Mouse (Mus musculus) hindbrain, embryonic 16.5 days (tissue): Measurements from ENCODE around the gene Ugt1a10. TPM values are rescaled to one million over a fixed set of nuclear protein-coding genes. Genes with fewer than 3 reads are reported as not detected.
"Not testable (repeated sequence)": the region's sequence is repeated elsewhere in the genome, so short reads cannot be mapped to it uniquely, and the experiment has no call there.

Experiments
- ATAC-seq: fragments of 200-750 bp; cut with Nextera tagmentation; 2 replicates; pipeline ENCODE4 v1.8.0; 2017; ENCODE audit warnings: moderate TSS enrichment, moderate library complexity
- H3K27ac ChIP-seq: fragments of 300-500 bp; sonication (generic); 2 replicates; pipeline ENCODE4 v1.5.1; 2014; ENCODE audit warnings: low read depth, mild to moderate bottlenecking, control low read depth, low read length, moderate library complexity
- H3K27me3 ChIP-seq: fragments of 300-500 bp; sonication (generic); replicated peaks from 2 replicates; pipeline ENCODE4 v1.6.1; 2014; ENCODE audit warnings: low read length; ENCODE audit not compliant: control insufficient read depth, insufficient read depth
- H3K36me3 ChIP-seq: fragments of 300-500 bp; sonication (generic); 2 replicates; pipeline ENCODE4 v1.6.1; 2014; ENCODE audit warnings: mild to moderate bottlenecking, low read length, moderate library complexity, mixed read lengths; ENCODE audit not compliant: control insufficient read depth, insufficient read depth
- H3K4me1 ChIP-seq: fragments of 300-500 bp; sonication (generic); 2 replicates; pipeline ENCODE4 v1.6.1; 2014; ENCODE audit warnings: low read depth, low read length; ENCODE audit not compliant: control insufficient read depth, insufficient read depth
- H3K4me2 ChIP-seq: fragments of 300-500 bp; sonication (generic); 2 replicates; pipeline ENCODE4 v1.6.1; 2014; ENCODE audit warnings: mild to moderate bottlenecking, low read length, control low read depth, moderate library complexity
- H3K4me3 ChIP-seq: fragments of 300-500 bp; sonication (generic); 2 replicates; pipeline ENCODE4 v1.5.1; 2014; ENCODE audit warnings: mild to moderate bottlenecking, low read length, control low read depth, moderate library complexity
- H3K9ac ChIP-seq: fragments of 300-500 bp; sonication (generic); 2 replicates; pipeline ENCODE4 v1.6.1; 2014; ENCODE audit warnings: low read depth, mild to moderate bottlenecking, control low read depth, low read length, moderate library complexity
- H3K9me3 ChIP-seq: fragments of 300-500 bp; sonication (generic); 2 replicates; pipeline ENCODE4 v1.6.1; 2014; ENCODE audit warnings: mild to moderate bottlenecking, low read length, moderate library complexity; ENCODE audit not compliant: control insufficient read depth
- WGBS: fragments of 180-500 bp; shearing (Covaris S2); extraction: QIAGEN DNeasy Blood & Tissue Kit; methylation state at CpG from one replicate; pipeline ENCODE4 v1.1.7; 2014; 5-methylcytosine and 5-hydroxymethylcytosine counted together
- polyA plus RNA-seq: library from polyadenylated mRNA; unstranded; fragments of >200 nt; fragmentation: Nextera tagmentation; extraction: Ambion mirVana; gene quantifications from 2 replicates; pipeline ENCODE4 v1.2.1, GENCODE M21; 2015

Ugt1a10 gene
- polyA plus RNA-seq, 1 experiment from 2014 or later = not detected

GRCm38 (mm10) chr1:88081670-88082069, 26.5 kb downstream of the Ugt1a10 start:
- no peaks in the 10 kb centered on the region for H3K36me3 ChIP-seq
- H3K9ac ChIP-seq = no peak overlapping the region
- WGBS = 100% methylated on average over 1 of the region's 1 CpGs
- no peak overlapping the region for H3K4me3 ChIP-seq
- H3K27me3 ChIP-seq = no peaks in the 10 kb centered on the region
- H3K4me1 ChIP-seq = no peaks in the 10 kb centered on the region
- no peaks in the 10 kb centered on the region for H3K9me3 ChIP-seq
- ATAC-seq = no peak
- no peak overlapping the region for H3K4me2 ChIP-seq
- H3K27ac ChIP-seq = no peak overlapping the region

GRCm38 (mm10) chr1:88086125-88086524, 30.9 kb downstream of the Ugt1a10 start:
- no peaks in the 10 kb centered on the region for H3K4me1 ChIP-seq
- H3K4me2 ChIP-seq = no peak overlapping the region
- no peak overlapping the region for H3K27ac ChIP-seq
- no peak overlapping the region for H3K4me3 ChIP-seq
- 88% methylated on average over 1 of the region's 1 CpGs for WGBS
- no peak for ATAC-seq
- H3K27me3 ChIP-seq = no peaks in the 10 kb centered on the region
- H3K9ac ChIP-seq = no peak overlapping the region
- H3K36me3 ChIP-seq = no peaks in the 10 kb centered on the region
- H3K9me3 ChIP-seq = no peaks in the 10 kb centered on the region

GRCm38 (mm10) chr1:88087513-88087912, 32.3 kb downstream of the Ugt1a10 start, which contains the start of gene Ugt1a8:
Gene Ugt1a8, plus strand, starts transcription at chr1:88087813.
- no peaks in the 10 kb centered on the region for H3K36me3 ChIP-seq
- H3K9ac ChIP-seq = no peak within 1 kb of the TSS
- H3K27ac ChIP-seq = no peak within 1 kb of the TSS
- H3K27me3 ChIP-seq = no peaks in the 10 kb centered on the region
- H3K4me1 ChIP-seq = no peaks in the 10 kb centered on the region
- WGBS = 73% methylated on average over 3 of the region's 3 CpGs
- H3K4me3 ChIP-seq = no peak within 1 kb of the TSS
- no peak within 1 kb of the TSS for H3K4me2 ChIP-seq
- H3K9me3 ChIP-seq = no peaks in the 10 kb centered on the region
- ATAC-seq = no peak

GRCm38 (mm10) chr1:88092341-88092740, 37.2 kb downstream of the Ugt1a10 start:
- Histone ChIP-seq H3K4me1 (no peaks in the 10 kb centered on the region), H3K4me2 (no peak overlapping the region), H3K9ac (no peak overlapping the region), H3K27ac (no peak overlapping the region), H3K36me3 (no peaks in the 10 kb centered on the region), H3K27me3 (no peaks in the 10 kb centered on the region), H3K9me3 (no peaks in the 10 kb centered on the region), H3K4me3 (no peak overlapping the region)
- ATAC-seq = no peak

- H3K27me3 ChIP-seq, H3K36me3 ChIP-seq, H3K4me2 ChIP-seq, ATAC-seq, H3K9ac ChIP-seq, H3K4me3 ChIP-seq, H3K27ac ChIP-seq, H3K4me1 ChIP-seq, H3K9me3 ChIP-seq: not testable (repeated sequence)
- 79% methylated on average over 3 of the region's 3 CpGs for WGBS
These were observed 39.1 kb downstream of the Ugt1a10 start for GRCm38 (mm10) chr1:88094270-88094676.

- no peak within 1 kb of the TSS for H3K4me2 ChIP-seq
- H3K4me1 ChIP-seq = no peaks in the 10 kb centered on the region
- WGBS = 77% methylated on average over 10 of the region's 10 CpGs
- H3K4me3 ChIP-seq = no peak within 1 kb of the TSS
- H3K9ac ChIP-seq = no peak within 1 kb of the TSS
- H3K9me3 ChIP-seq = no peaks in the 10 kb centered on the region
- H3K27me3 ChIP-seq = no peaks in the 10 kb centered on the region
- ATAC-seq = no peak
- no peak within 1 kb of the TSS for H3K27ac ChIP-seq
- H3K36me3 ChIP-seq = no peaks in the 10 kb centered on the region
These were observed 39.8 kb downstream of the Ugt1a10 start, which contains the start of gene Ugt1a7c for GRCm38 (mm10) chr1:88094941-88095492. Gene Ugt1a7c, plus strand, starts transcription at chr1:88095062.

GRCm38 (mm10) chr1:88098546-88098945, 43.4 kb downstream of the Ugt1a10 start:
- not testable (repeated sequence) for H3K9me3 ChIP-seq, ATAC-seq, H3K4me3 ChIP-seq, H3K27me3 ChIP-seq, H3K9ac ChIP-seq, H3K4me1 ChIP-seq, H3K4me2 ChIP-seq, H3K36me3 ChIP-seq, H3K27ac ChIP-seq
- 87% methylated on average over 3 of the region's 3 CpGs for WGBS

- not testable (repeated sequence) for H3K4me2 ChIP-seq, H3K27ac ChIP-seq, ATAC-seq, H3K9ac ChIP-seq, H3K9me3 ChIP-seq, H3K27me3 ChIP-seq, H3K4me1 ChIP-seq, H3K36me3 ChIP-seq, H3K4me3 ChIP-seq
- WGBS = 70% methylated on average over 2 of the region's 2 CpGs
These were observed 44.5 kb downstream of the Ugt1a10 start for GRCm38 (mm10) chr1:88099691-88100090.

- H3K4me2 ChIP-seq, H3K36me3 ChIP-seq, H3K9ac ChIP-seq, H3K27ac ChIP-seq, H3K27me3 ChIP-seq, H3K9me3 ChIP-seq, H3K4me1 ChIP-seq, ATAC-seq, H3K4me3 ChIP-seq: not testable (repeated sequence)
- 71% methylated on average over 1 of the region's 3 CpGs for WGBS
These were observed 47.8 kb downstream of the Ugt1a10 start, which contains the start of gene Ugt1a6b for GRCm38 (mm10) chr1:88103019-88103418. Gene Ugt1a6b, plus strand, starts transcription at chr1:88103252.
